Mouse (Mus musculus) small intestine, adult 2 months (tissue): ENCODE results near the gene Arhgef3.

ENCODE experiments used
- CTCF ChIP-seq: fragments of 200-500 bp; IDR thresholded peaks from 2 replicates; pipeline ENCODE4 v1.5.1; 2012; ENCODE audit warnings: low read depth, mild to moderate bottlenecking, control low read depth, inconsistent platforms, low read length, moderate library complexity, mixed read lengths; ENCODE audit not compliant: insufficient replicate concordance, insufficient read length; ENCODE audit errors: extremely low read depth
- POLR2A ChIP-seq: fragments of 200-500 bp; IDR thresholded peaks from 2 replicates; pipeline ENCODE4 v1.6.1; 2012; ENCODE audit warnings: low read depth, mild to moderate bottlenecking, control low read depth, inconsistent platforms, low read length, moderate library complexity

DNA sequence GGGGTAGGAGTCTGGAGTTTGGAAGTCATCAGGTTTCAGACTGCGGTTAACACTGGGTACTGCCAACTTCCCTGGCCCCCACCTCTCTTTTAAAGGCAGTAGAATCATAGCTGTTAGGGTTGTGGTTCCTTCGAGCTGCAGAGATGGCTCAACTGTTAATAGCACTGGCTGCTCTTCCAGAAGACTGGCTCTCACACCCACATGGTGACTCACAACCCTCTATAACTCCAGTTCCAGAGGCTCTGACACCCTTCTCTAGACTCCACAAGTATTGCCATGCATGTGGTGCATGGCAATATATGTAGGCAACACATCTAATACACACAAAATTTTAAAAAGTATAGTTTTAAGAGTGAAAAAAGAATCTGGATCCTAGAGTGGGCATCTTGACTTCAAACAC lies 128.1 kb downstream of the Arhgef3 start:
- TF ChIP-seq CTCF = no peak
- no peak for TF ChIP-seq POLR2A
